Mouse (Mus musculus) testis, adult 2 months (tissue): ENCODE measurements around the gene Lin28a.

Experiments
- CTCF ChIP-seq: fragments of 200-500 bp; IDR thresholded peaks from 2 replicates; pipeline ENCODE4 v1.5.1; 2012; ENCODE audit warnings: low read depth, mild to moderate bottlenecking, inconsistent platforms, low read length, moderate library complexity; ENCODE audit not compliant: control insufficient read depth, insufficient read depth, insufficient replicate concordance
- POLR2A ChIP-seq: fragments of 200-500 bp; IDR thresholded peaks from 2 replicates; pipeline ENCODE4 v1.6.1; 2012; ENCODE audit warnings: low read depth, mild to moderate bottlenecking, inconsistent platforms, low read length, moderate library complexity; ENCODE audit not compliant: control insufficient read depth

DNA sequence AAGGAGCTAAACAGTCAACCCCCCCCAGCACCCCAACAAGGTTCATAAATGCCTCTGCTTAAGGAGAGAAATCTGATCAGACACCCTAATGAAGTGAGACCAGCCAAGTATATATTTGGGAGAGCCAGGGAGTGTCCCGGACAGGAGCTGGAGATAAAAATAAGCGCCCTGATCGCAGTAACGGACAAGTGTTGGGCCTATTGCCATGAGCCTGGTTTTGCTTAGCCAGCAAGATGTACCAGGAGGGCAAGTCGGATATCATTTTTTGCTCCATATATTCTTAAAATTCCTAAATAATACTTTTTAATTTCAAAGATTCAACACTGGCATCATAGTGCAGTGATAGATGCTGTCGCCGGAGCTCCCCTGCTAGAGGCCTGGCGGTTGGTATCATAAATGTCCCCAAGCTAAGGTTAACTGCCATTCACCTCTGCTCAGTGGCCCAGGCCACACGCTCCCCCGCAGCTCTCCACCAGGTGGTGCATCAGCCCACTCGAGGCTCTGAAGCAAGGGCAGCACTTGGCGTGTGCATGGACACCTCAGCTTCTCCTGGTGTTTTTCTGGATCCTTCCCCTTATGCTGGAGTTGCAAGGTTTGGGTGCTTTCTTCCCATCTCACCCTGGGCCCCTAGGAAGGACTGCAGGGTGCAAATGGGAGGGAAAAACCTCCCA, 5.6 kb downstream of the Lin28a start:
- TF ChIP-seq CTCF (no peak), POLR2A (no peak)
